Mouse (Mus musculus): Measurements from ENCODE around the gene Aldh16a1. TPM values are rescaled to one million over a fixed set of nuclear protein-coding genes. Genes with fewer than 3 reads are reported as not detected.

Aldh16a1 gene
- polyA plus RNA-seq, 1 experiment = 36.9 TPM

DNA sequence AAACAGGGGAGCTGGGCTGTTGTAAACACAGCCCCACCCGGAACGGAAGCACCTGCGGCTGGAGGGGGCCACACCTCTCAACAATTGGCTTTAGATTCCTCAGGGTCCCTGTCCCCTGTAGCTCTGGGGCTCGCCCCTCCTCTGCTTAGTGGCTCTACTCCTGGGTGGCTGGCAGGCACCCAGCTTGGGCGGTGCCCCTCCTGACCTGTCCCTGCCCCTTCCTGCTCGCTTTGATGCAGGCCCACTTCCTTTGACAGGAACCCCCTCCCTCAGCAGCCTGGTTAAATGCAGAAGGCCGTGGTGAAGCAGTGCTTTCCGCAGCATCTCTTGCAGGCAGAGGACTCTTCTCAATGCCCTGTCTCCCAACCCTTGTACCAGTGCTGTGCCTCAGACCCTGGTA is 33.0 kb downstream of the Aldh16a1 start:
- H3K4me3 ChIP-seq (ENCODE audit: low read depth, low read length) = 0 out of 2 replicates have a peak overlapping the region, but pooled peaks have one; percentile 4
- peak overlapping the region; percentile 90; the same call in 1 of the 2 replicates for H3K9ac ChIP-seq (ENCODE audit: low read depth, poor library complexity, severe bottlenecking)
- TF ChIP-seq EP300 (IDR thresholded peaks at IDR 0.05; ENCODE audit: insufficient read depth, low read depth, low read length) = peak; percentile 57; the same call in 1 of the 2 replicates
- TF ChIP-seq POLR2A (IDR thresholded peaks at IDR 0.05; ENCODE audit: insufficient read depth, low read length) = no peak
- TF ChIP-seq CTCF (IDR thresholded peaks at IDR 0.05; ENCODE audit: low read depth, low read length) = no peak
- H3K4me1 ChIP-seq (ENCODE audit: control insufficient read depth, insufficient read depth, low read length) = peaks cover 2% of the 10 kb centered on the region
- peaks cover 51% of the 10 kb centered on the region for H3K36me3 ChIP-seq (ENCODE audit: control insufficient read depth, insufficient read depth, low read length, poor library complexity, severe bottlenecking)
- H3K27ac ChIP-seq (ENCODE audit: insufficient read depth, low read length) = peak overlapping the region; percentile 52
- H3K27me3 ChIP-seq (ENCODE audit: control insufficient read depth, insufficient read depth, low read length, poor library complexity, severe bottlenecking) = no peaks in the 10 kb centered on the region
- no peaks in the 10 kb centered on the region for H3K9me3 ChIP-seq (replicated peaks; ENCODE audit: control insufficient read depth, insufficient read depth, low read length, poor library complexity, severe bottlenecking)

- peak overlapping the region; percentile 53 for H3K27ac ChIP-seq (ENCODE audit: insufficient read depth, low read length)
Observed at GRCm38 (mm10) chr7:45119780-45120709, 34.3 kb downstream of the Aldh16a1 start.

DNA sequence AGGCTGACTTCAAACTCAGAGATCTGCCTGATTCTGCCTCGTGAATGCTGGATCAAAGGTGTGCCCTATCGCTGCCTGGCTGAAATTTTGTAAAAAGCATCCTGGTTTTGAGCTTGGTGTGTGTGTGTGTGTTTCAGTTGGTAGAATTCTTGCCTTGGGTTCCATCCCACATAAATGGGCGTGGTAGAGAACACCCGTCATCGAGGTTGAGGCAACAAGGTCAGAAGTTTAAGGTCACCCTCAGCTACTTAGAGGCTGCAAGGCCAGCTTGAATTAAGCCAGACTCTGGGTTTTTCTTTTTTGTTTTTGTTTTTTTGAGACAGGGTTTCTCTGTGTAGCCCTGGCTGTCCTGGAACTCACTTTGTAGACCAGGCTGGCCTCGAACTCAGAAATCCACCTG is 36.0 kb downstream of the Aldh16a1 start:
- H3K27me3 ChIP-seq (ENCODE audit: control insufficient read depth, insufficient read depth, low read length, poor library complexity, severe bottlenecking) = no peaks in the 10 kb centered on the region
- H3K4me3 ChIP-seq (ENCODE audit: low read depth, low read length) = no peak overlapping the region
- no peak for TF ChIP-seq EP300 (IDR thresholded peaks at IDR 0.05; ENCODE audit: insufficient read depth, low read depth, low read length)
- no peak for TF ChIP-seq POLR2A (IDR thresholded peaks at IDR 0.05; ENCODE audit: insufficient read depth, low read length)
- no peak for TF ChIP-seq CTCF (IDR thresholded peaks at IDR 0.05; ENCODE audit: low read depth, low read length)
- H3K36me3 ChIP-seq (ENCODE audit: control insufficient read depth, insufficient read depth, low read length, poor library complexity, severe bottlenecking) = peaks cover 36% of the 10 kb centered on the region
- H3K4me1 ChIP-seq (ENCODE audit: control insufficient read depth, insufficient read depth, low read length) = peaks cover 3% of the 10 kb centered on the region
- H3K9ac ChIP-seq (ENCODE audit: low read depth, poor library complexity, severe bottlenecking) = no peak overlapping the region
- no peak overlapping the region for H3K27ac ChIP-seq (ENCODE audit: insufficient read depth, low read length)
- H3K9me3 ChIP-seq (replicated peaks; ENCODE audit: control insufficient read depth, insufficient read depth, low read length, poor library complexity, severe bottlenecking) = no peaks in the 10 kb centered on the region

More at GRCm38 (mm10) chr7:45119780-45120709, 34.3 kb downstream of the Aldh16a1 start:
- Histone ChIP-seq H3K9me3 (replicated peaks; ENCODE audit: control insufficient read depth, insufficient read depth, low read length, poor library complexity, severe bottlenecking) (no peaks in the 10 kb centered on the region), H3K4me1 (ENCODE audit: control insufficient read depth, insufficient read depth, low read length) (peaks cover 2% of the 10 kb centered on the region), H3K9ac (ENCODE audit: low read depth, poor library complexity, severe bottlenecking) (no peak overlapping the region), H3K4me3 (ENCODE audit: low read depth, low read length) (no peak overlapping the region), H3K36me3 (ENCODE audit: control insufficient read depth, insufficient read depth, low read length, poor library complexity, severe bottlenecking) (peaks cover 38% of the 10 kb centered on the region), H3K27me3 (ENCODE audit: control insufficient read depth, insufficient read depth, low read length, poor library complexity, severe bottlenecking) (no peaks in the 10 kb centered on the region)
- TF ChIP-seq CTCF (IDR thresholded peaks at IDR 0.05; ENCODE audit: low read depth, low read length) (no peak), POLR2A (IDR thresholded peaks at IDR 0.05; ENCODE audit: insufficient read depth, low read length) (no peak), EP300 (IDR thresholded peaks at IDR 0.05; ENCODE audit: insufficient read depth, low read depth, low read length) (no peak)

DNA sequence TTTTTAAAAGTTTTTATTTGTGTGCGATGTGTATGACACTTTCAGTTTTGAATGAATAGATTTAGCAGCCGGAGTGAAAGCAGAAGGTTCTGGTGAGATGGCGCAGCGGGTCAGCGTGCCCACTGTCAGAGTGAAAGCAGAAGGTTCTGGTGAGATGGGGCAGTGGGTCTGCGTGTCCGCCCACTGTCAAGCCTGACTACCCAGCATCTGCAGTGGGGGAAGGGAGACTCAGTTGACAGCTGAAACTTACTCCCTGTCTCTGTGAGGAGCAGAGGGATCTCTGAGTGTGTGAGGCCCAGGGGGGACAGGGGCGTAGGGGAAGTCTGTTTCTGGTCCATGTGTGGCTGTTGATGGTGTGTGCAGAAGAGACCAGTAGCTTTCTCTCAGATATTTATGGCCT is 36.8 kb downstream of the Aldh16a1 start:
- H3K27me3 ChIP-seq (ENCODE audit: control insufficient read depth, insufficient read depth, low read length, poor library complexity, severe bottlenecking) = no peaks in the 10 kb centered on the region
- no peak overlapping the region for H3K9ac ChIP-seq (ENCODE audit: low read depth, poor library complexity, severe bottlenecking)
- no peaks in the 10 kb centered on the region for H3K9me3 ChIP-seq (replicated peaks; ENCODE audit: control insufficient read depth, insufficient read depth, low read length, poor library complexity, severe bottlenecking)
- peaks cover 28% of the 10 kb centered on the region for H3K36me3 ChIP-seq (ENCODE audit: control insufficient read depth, insufficient read depth, low read length, poor library complexity, severe bottlenecking)
- no peak for TF ChIP-seq CTCF (IDR thresholded peaks at IDR 0.05; ENCODE audit: low read depth, low read length)
- no peak for TF ChIP-seq EP300 (IDR thresholded peaks at IDR 0.05; ENCODE audit: insufficient read depth, low read depth, low read length)
- TF ChIP-seq POLR2A (IDR thresholded peaks at IDR 0.05; ENCODE audit: insufficient read depth, low read length) = no peak
- peaks cover 3% of the 10 kb centered on the region for H3K4me1 ChIP-seq (ENCODE audit: control insufficient read depth, insufficient read depth, low read length)
- H3K27ac ChIP-seq (ENCODE audit: insufficient read depth, low read length) = no peak overlapping the region
- H3K4me3 ChIP-seq (ENCODE audit: low read depth, low read length) = no peak overlapping the region

DNA sequence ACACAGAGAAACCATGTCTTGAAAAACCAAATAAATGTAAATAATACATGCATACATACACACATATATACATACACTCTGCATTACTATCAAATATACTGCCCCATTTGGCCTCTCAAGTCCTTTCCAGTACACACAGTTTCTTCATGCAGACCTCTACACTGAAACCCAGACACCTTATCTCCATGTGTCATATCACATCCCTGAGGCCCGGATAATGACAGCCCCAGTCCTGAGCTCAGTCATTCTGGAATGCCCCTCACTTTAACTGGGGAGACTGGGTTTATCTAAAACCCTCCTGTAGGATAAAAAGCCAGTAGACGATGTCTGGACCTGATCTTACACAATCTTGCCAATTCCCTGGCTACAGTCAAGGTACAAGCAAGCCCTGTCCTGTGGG is 40.9 kb downstream of the Aldh16a1 start:
- H3K27ac ChIP-seq (ENCODE audit: insufficient read depth, low read length) = 0 out of 2 replicates have a peak overlapping the region, but pooled peaks have one; percentile 29
- H3K36me3 ChIP-seq (ENCODE audit: control insufficient read depth, insufficient read depth, low read length, poor library complexity, severe bottlenecking) = no peaks in the 10 kb centered on the region
- no peaks in the 10 kb centered on the region for H3K9me3 ChIP-seq (replicated peaks; ENCODE audit: control insufficient read depth, insufficient read depth, low read length, poor library complexity, severe bottlenecking)
- H3K9ac ChIP-seq (ENCODE audit: low read depth, poor library complexity, severe bottlenecking) = 0 out of 2 replicates have a peak overlapping the region, but pooled peaks have one; percentile 47
- no peaks in the 10 kb centered on the region for H3K27me3 ChIP-seq (ENCODE audit: control insufficient read depth, insufficient read depth, low read length, poor library complexity, severe bottlenecking)
- no peak overlapping the region for H3K4me3 ChIP-seq (ENCODE audit: low read depth, low read length)
- H3K4me1 ChIP-seq (ENCODE audit: control insufficient read depth, insufficient read depth, low read length) = peaks cover 1% of the 10 kb centered on the region
- no peak for TF ChIP-seq POLR2A (IDR thresholded peaks at IDR 0.05; ENCODE audit: insufficient read depth, low read length)
- TF ChIP-seq EP300 (IDR thresholded peaks at IDR 0.05; ENCODE audit: insufficient read depth, low read depth, low read length) = no peak
- no peak for TF ChIP-seq CTCF (IDR thresholded peaks at IDR 0.05; ENCODE audit: low read depth, low read length)

GRCm38 (mm10) chr7:45112529-45112928 is 41.9 kb downstream of the Aldh16a1 start:
- TF ChIP-seq CTCF (IDR thresholded peaks at IDR 0.05; ENCODE audit: low read depth, low read length) (no peak), POLR2A (IDR thresholded peaks at IDR 0.05; ENCODE audit: insufficient read depth, low read length) (no peak), EP300 (IDR thresholded peaks at IDR 0.05; ENCODE audit: insufficient read depth, low read depth, low read length) (no peak)
- no peaks in the 10 kb centered on the region for H3K27me3 ChIP-seq (ENCODE audit: control insufficient read depth, insufficient read depth, low read length, poor library complexity, severe bottlenecking)
- no peaks in the 10 kb centered on the region for H3K36me3 ChIP-seq (ENCODE audit: control insufficient read depth, insufficient read depth, low read length, poor library complexity, severe bottlenecking)
- H3K9ac ChIP-seq (ENCODE audit: low read depth, poor library complexity, severe bottlenecking) = no peak overlapping the region
- H3K9me3 ChIP-seq (replicated peaks; ENCODE audit: control insufficient read depth, insufficient read depth, low read length, poor library complexity, severe bottlenecking) = no peaks in the 10 kb centered on the region
- no peak overlapping the region for H3K4me3 ChIP-seq (ENCODE audit: low read depth, low read length)
- peaks cover 1% of the 10 kb centered on the region for H3K4me1 ChIP-seq (ENCODE audit: control insufficient read depth, insufficient read depth, low read length)
- peak overlapping the region; percentile 51 for H3K27ac ChIP-seq (ENCODE audit: insufficient read depth, low read length)
